Mouse (Mus musculus): ENCODE measurements around the gene Mrpl9. TPM values are rescaled to one million over a fixed set of nuclear protein-coding genes. Genes with fewer than 3 reads are reported as not detected.

Gene Mrpl9
- polyA plus RNA-seq (2014; fragmentation: Illumina TruSeq; extraction: RNeasy Lipid Tissue Mini Kit (QIAGEN cat#74804); ENCODE audit: low read depth, low replicate concordance), result 56.4 TPM

DNA sequence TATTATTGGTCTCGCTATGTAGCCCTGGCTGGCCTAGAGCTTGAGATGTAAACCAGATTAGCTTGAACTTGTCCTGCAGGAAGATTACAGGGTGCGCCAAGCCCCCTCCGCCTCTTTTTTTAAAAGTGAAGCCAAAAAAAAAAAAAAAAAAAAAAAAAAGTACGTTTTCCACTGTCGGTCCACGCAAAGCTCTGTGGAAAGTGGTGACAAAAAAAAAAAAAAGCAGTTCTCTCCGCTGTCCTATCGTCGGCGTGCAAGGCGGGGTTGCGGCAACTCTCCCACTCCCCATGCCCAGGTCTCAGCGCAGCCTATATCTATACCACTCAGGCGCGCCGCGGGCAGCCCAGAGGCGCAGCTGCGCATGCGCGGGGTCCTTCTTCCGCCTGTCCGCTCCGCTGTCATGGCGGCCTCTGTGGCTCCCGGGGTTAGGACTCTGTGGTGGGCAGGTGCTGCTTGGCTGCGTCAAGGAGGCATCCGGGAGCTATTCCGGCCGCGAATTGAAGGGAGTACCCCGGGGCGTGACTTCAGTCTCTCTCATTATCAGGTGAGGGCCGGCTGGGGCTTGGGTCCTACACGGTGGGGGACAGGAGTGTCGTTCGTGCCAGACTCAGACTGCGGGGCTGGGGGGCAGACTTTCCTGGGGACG lies at the start of gene Mrpl9:
Gene Mrpl9 (plus strand): TSS at position 368 of the 646 bp plus-strand sequence.

DNA sequence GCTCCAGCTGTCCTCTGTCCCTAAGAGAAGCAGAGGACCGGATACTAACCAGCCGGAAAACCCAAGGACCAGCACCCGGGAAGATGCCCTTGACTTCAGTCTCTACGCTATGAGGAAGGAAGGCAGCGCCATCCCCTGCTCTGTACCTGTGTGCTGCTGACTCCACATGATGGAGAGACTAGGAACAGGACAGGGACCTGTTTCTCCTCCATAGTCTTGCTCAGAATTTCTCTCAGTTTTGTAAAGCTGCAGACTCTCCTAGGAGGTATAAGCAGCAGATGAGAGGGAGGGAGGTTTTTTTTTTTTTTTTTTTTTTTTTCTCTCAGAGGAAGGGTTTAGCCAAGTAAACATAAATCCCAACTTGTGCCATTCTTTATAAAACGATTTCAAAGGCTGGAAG lies 44.9 kb upstream of the Mrpl9 start, which contains the start of gene Lingo4:
Gene Lingo4 (plus strand): TSS at position 301 of the 400 bp plus-strand sequence.

DNA sequence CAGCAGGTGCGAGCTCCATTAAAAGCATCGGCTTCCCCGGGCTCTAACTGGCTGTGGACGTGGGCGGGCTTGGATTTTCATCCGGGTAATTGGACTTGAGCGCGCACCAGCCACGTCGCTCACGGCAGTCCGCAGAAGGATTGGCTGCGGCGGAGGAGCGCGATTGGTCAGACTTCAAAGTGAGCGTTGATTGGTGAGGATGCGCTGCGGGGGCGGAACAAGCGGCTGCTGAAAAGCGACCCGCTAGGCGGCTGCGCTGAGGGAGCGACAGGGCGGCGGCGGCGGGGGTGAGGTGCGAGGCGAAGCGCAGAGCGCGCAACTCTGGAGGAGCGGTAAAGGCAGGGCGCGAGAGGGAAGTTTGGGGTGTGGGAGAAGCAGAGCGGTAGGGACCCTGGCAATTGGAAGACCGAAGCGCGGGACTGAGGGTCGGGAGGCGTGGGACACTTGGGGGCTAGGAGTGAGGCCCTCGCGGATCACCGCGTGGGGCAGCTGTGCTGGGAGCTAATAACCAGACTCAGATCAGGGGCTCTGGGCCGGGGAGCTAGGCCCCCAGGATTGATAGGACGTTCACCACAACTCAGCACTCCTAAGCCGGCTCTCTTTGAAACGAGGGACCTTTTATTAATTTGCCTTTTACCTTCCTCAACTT lies 30.0 kb upstream of the Mrpl9 start, which contains the start of gene Tdrkh:
Gene Tdrkh (plus strand): TSS at position 243 of the 649 bp plus-strand sequence.

DNA sequence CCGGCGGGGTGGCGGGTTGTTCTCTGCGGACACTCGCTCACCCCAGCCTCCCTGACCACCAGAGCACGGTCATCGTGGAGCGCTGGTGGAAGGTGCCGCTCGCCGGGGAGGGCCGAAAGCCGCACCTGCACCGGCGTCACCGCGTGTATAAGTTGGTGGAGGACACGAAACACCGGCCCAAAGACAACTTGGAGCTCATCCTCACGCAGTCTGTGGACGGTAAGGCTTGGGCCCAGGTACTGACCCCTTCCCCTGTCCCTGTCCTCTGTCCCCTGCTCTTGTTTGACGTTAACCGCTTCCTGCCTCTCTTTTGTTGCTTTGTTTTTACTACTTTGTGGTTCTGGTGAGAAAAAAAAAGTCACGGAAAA lies 463 bp downstream of the Mrpl9 start, which contains the start of gene Oaz3:
Gene Oaz3 (minus strand): TSS at position 319 of the 368 bp plus-strand sequence.

DNA sequence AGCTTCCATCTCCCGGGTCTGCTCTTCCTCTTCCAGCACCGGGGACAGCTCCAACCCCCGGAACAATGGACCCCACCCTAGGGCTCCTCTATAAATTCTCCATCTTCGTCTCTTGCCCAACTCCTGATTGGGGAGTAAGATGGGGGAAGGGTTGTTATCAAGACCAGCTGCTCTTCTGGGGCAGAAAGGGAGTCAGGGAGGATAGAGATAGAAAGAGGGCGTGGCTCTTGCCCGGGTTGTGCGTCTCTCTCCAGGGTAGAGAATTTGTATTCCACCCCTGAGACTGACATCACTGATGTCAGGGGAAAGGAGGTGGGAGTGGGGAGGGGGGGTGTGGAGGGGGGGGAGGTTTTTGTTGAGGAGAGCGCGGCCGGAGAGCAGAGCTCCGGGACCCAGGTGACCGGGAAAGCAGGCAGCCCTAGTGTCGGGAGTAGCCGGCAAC lies 34.9 kb downstream of the Mrpl9 start, which contains the start of gene Celf3:
Gene Celf3 (plus strand): TSS at position 315 of the 442 bp plus-strand sequence.

GRCm38 (mm10) chr3:94480291-94480884 lies 37.3 kb downstream of the Mrpl9 start, which contains the start of gene Riiad1:
TSS of gene Riiad1 (minus strand) at chr3:94480341.

Other genes starting within 250 kb of the Mrpl9 start
- gene Gm5286, start 246.6 kb upstream of the Mrpl9 start, polyA plus RNA-seq (2014; fragmentation: Illumina TruSeq; extraction: RNeasy Lipid Tissue Mini Kit (QIAGEN cat#74804); ENCODE audit: low read depth, low replicate concordance), result not detected
- gene Gm4778, start 179.3 kb upstream of the Mrpl9 start, polyA plus RNA-seq (2014; fragmentation: Illumina TruSeq; extraction: RNeasy Lipid Tissue Mini Kit (QIAGEN cat#74804); ENCODE audit: low read depth, low replicate concordance), result not detected
- gene Them4, start 133.2 kb upstream of the Mrpl9 start, polyA plus RNA-seq (2014; fragmentation: Illumina TruSeq; extraction: RNeasy Lipid Tissue Mini Kit (QIAGEN cat#74804); ENCODE audit: low read depth, low replicate concordance), result 26.5 TPM
- not detected for gene Them5, start 101.2 kb upstream of the Mrpl9 start, polyA plus RNA-seq (2014; fragmentation: Illumina TruSeq; extraction: RNeasy Lipid Tissue Mini Kit (QIAGEN cat#74804); ENCODE audit: low read depth, low replicate concordance)
- not detected for gene C2cd4d, start 80.9 kb upstream of the Mrpl9 start, polyA plus RNA-seq (2014; fragmentation: Illumina TruSeq; extraction: RNeasy Lipid Tissue Mini Kit (QIAGEN cat#74804); ENCODE audit: low read depth, low replicate concordance)
- 11.3 TPM for gene Rorc, start 70.5 kb upstream of the Mrpl9 start, polyA plus RNA-seq (2014; fragmentation: Illumina TruSeq; extraction: RNeasy Lipid Tissue Mini Kit (QIAGEN cat#74804); ENCODE audit: low read depth, low replicate concordance)
- gene Lingo4, start 44.8 kb upstream of the Mrpl9 start, polyA plus RNA-seq (2014; fragmentation: Illumina TruSeq; extraction: RNeasy Lipid Tissue Mini Kit (QIAGEN cat#74804); ENCODE audit: low read depth, low replicate concordance), result 0.35 TPM
- gene Tdrkh, start 30.0 kb upstream of the Mrpl9 start, polyA plus RNA-seq (2014; fragmentation: Illumina TruSeq; extraction: RNeasy Lipid Tissue Mini Kit (QIAGEN cat#74804); ENCODE audit: low read depth, low replicate concordance), result 20.9 TPM
- not detected for gene Oaz3, start 597 bp downstream of the Mrpl9 start, polyA plus RNA-seq (2014; fragmentation: Illumina TruSeq; extraction: RNeasy Lipid Tissue Mini Kit (QIAGEN cat#74804); ENCODE audit: low read depth, low replicate concordance)
- gene Celf3, start 35.0 kb downstream of the Mrpl9 start, polyA plus RNA-seq (2014; fragmentation: Illumina TruSeq; extraction: RNeasy Lipid Tissue Mini Kit (QIAGEN cat#74804); ENCODE audit: low read depth, low replicate concordance), result 2.1 TPM
- 3.1 TPM for gene Riiad1, start 37.0 kb downstream of the Mrpl9 start, polyA plus RNA-seq (2014; fragmentation: Illumina TruSeq; extraction: RNeasy Lipid Tissue Mini Kit (QIAGEN cat#74804); ENCODE audit: low read depth, low replicate concordance)
- 71.6 TPM for gene Snx27, start 139.4 kb downstream of the Mrpl9 start, polyA plus RNA-seq (2014; fragmentation: Illumina TruSeq; extraction: RNeasy Lipid Tissue Mini Kit (QIAGEN cat#74804); ENCODE audit: low read depth, low replicate concordance)
- not detected for gene Gm10972, start 199.8 kb downstream of the Mrpl9 start, polyA plus RNA-seq (2014; fragmentation: Illumina TruSeq; extraction: RNeasy Lipid Tissue Mini Kit (QIAGEN cat#74804); ENCODE audit: low read depth, low replicate concordance)
- 6.3 TPM for gene Tuft1, start 215.6 kb downstream of the Mrpl9 start, polyA plus RNA-seq (2014; fragmentation: Illumina TruSeq; extraction: RNeasy Lipid Tissue Mini Kit (QIAGEN cat#74804); ENCODE audit: low read depth, low replicate concordance)

Measured in adrenal gland, adult 10 weeks (tissue).